Mouse (Mus musculus) large intestine, adult 2 months (tissue): Measurements from ENCODE around the gene Tmem209. TPM values are rescaled to one million over a fixed set of nuclear protein-coding genes. Genes with fewer than 3 reads are reported as not detected.

Experiments used
- DNase-seq: peaks from one replicate; pipeline ENCODE4 v3.0.0-alpha.2; 2012; ENCODE audit warnings: low read depth, low spot score
- WGBS: fragments of 180-500 bp; shearing (Covaris S2); methylation state at CpG from one replicate; pipeline ENCODE4 v1.1.7; 2018; 5-methylcytosine and 5-hydroxymethylcytosine counted together
- polyA plus RNA-seq: library from polyadenylated mRNA; depleted of rRNA; stranded (reverse); fragments of >200 nt; gene quantifications from 2 replicates; pipeline ENCODE4 v1.2.3, GENCODE M21; 2012; rRNA removed

Tmem209 gene
- polyA plus RNA-seq: 25.0 and 28.6 TPM in 2 replicates

DNA sequence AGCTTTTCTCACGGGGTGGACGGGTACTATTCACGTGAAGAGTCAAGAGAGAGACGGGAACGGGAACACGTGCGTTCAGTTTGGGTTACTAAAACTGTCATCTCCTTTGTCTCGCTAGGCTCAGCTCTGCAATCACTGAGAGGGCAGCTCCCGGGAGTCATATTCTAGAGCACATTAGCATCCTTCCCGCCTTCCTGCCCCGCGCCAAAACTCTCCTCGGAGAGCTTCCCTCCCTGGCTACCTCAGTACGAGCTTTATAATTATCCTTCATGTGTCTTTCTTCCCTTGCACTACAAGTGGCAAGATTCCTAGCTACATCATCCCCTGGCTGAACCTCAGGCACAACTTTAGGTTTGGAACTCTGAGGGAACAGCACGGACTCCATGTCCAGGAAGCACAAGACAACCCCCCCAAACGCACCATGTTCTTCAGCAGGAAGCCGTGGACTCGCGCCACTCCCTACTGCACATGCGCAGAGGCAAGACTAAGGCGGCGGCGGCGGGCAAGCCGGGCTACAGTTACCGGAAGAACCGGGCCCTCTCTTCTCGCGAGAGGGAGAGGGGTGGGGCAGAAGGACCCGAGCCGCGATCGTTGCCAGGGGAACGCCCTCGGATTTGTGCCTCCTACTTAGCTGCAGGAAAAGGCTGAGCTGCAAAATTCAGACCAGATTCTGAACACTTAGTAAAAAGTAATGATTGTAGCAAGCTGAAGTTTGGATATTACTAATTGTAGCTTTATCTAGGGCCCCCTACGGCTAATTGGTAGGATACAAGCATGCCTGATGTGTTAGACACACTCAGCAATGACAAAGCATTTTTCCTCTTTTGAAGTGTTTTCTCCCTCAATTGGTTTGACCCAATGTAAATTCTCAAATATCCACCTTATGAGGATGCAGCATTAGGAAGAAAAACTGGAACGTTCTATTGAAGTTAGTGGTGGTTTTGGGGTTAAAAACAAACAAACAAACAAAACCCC lies at the start of gene Tmem209, which contains the start of gene Ssmem1:
Tmem209 (minus strand) TSS at position 519 of the 975 bp plus-strand sequence.
Ssmem1 (plus strand) TSS at position 585 of the 975 bp plus-strand sequence.
- WGBS: under 1% methylated on average over 37 of the region's 37 CpGs
- peak; percentile 97 for DNase-seq

DNA sequence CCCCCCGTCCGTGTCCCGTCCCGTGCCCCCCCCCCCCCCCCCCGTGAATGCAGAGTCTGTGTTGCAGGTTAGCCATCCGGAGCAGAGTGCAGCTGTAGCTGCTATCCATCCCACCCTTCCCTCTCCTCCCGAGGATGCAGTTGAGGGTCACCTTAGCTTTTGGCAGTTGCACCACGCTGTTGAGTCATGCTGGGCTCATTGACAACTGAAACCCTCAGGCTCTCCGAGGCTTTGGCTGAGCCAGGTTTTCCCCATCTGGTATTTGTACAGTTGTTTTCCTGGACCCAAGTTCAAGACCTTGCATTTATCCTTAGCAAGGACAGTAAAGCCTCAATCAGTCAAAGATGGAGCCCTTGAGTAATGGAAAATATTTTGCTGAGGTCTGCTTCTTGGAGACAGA lies 46.5 kb upstream of the Tmem209 start:
- WGBS: 36% methylated on average over 7 of the region's 9 CpGs
- no peak for DNase-seq

DNA sequence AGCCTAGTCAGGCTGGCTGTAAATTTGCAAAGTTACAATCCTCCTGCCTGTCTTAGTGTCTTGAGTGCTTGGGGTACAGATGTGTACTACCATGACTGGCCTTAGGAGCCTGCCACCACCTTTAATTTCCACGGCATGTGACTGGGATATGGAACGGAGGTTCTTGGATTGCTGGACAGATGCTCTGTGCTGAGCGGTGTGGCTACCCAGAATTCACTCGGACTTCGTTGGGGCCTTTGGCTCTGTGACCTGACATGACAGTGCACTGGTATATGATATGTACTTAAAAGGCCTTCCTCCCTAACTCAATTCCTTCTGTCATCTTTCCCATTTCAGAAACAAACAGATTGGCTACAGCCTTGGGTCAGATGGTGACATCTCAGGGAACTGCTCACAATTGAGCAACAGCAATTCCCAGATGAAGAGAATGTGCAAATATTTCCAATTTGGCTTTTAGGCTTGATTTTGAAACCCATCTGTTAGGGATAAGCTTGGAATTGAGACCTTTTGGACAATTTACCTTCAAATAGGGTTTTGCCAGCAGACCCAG lies 45.1 kb upstream of the Tmem209 start:
- no peak for DNase-seq
- WGBS: 94% methylated on average over 5 of the region's 5 CpGs

DNA sequence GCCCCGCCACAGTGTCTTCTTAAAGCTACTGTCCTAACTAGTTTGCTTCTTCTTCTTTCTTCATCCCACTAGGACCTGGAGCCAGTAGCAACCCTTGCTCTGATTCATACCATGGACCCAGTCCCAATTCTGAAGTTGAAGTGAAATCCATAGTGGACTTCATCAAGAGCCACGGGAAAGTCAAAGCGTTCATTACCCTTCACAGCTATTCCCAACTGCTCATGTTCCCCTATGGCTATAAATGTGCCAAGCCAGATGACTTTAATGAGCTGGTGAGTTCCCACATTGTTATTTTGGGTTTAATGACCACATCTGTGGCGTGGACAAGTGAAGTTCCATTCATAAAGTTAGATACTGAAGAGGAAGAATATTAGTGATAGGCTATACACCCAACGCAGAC lies 44.5 kb upstream of the Tmem209 start:
- WGBS: 85% methylated on average over 5 of the region's 5 CpGs
- no peak for DNase-seq

DNA sequence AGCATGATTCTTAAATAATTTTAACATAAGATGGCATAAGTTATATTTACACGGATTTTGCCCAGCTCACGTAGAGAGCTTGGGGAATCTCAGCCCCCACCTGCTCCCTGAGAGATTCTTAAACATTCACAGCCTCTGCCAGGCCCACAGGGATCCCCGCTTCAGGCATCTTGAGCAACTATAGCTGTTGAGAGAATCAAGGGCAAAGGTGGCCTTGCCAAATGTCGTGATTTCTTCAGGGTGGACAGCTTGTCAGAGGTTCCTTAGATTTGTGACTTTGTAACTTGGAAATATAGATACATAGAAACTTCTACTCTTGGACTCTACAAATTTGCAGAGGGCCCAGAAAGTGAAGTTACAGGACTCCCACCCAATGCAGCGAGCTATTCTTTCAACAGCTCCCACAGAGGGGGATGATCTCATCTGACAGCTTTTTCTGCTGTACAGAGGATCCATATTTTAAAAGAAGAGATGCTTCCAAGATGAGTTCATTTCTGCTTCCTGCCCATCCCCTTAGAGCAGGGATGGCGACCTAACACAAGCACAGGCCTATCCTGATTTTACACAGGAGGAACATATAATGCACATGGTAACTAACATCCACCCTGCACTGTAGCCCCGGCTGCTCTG lies 43.9 kb upstream of the Tmem209 start:
- 90% methylated on average over 7 of the region's 7 CpGs for WGBS

DNA sequence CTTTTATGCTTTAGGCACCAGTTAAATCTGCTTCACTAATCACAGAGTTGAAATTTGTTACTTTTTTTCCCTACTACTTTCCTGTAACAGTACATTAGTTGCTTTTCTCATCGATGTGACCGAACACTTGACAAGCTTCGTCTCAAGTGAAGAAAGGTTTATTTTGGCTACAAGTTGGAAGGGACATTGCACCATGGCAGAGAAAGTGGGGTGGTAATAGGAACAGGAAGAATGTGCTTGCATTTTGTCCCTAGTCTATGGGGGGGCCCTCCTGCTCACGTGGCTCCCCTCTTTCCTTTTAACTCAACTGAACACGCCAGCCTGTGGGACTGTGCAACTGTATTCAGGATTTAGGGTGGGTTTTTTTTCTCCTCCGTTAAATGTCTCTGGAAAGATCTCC lies 43.0 kb upstream of the Tmem209 start:
- DNase-seq: no peak
- WGBS: 59% methylated on average over 6 of the region's 6 CpGs

More for the DNA sequence above, 43.9 kb upstream of the Tmem209 start:
- DNase-seq: no peak

DNA sequence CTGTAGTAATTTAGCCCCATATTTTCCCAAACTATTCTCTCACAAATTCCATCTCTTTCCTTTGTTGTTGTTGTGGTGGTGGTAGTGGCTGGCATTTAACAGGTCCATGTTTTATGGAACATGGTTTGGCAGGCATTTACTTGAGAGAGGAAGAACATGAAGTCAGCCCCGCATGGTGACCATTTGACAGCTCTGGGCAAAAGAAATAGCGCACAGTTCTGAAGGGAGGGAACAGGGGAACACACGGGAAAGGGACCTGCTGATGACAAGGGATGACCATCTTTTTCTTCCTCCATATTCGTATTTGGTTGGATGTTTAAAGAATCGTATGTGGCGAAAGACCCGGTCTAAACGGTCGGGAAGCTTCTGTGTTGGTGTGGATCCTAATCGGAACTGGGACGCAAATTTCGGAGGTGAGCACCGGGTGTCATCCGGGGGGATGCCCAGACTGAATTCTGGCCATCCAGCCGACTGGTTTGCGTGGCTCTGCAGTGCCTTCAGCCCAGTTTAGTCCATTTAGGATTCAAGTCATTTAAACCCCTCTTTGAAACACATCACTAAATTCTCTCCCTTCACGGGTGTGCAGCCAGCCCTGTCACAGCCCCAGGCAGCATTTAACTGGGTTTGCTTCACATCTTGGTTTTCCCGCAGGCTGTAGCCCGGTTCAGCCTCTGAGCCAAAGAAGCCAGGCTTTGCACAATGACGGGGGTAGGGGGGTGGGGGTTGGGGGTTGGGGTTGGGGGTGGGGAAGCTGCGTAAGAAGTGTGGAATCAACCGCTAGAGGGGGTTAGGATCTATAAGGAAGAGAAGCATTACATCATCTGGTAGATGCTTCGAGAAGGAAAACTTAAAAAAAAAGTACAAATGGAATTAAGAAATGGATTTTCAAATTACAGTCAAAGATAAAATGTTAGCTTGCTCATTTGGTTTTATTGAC lies 42.3 kb upstream of the Tmem209 start:
- no peak for DNase-seq
- WGBS: 57% methylated on average over 23 of the region's 23 CpGs

DNA sequence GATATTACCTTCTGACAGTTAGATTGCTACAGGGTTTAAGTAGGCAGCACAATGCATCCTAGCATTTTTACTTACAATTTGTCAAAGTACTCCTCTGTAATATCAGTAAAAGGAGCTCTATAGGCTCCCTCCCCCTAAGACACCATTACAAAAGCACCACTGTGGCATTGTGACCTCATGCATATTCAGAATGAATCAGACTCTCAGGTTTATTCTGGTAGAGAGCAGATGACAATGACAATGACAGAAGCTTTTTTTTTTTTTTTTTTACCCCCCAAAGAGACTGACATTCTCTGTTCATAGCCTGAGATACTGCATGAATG lies 41.6 kb upstream of the Tmem209 start:
- DNase-seq: no peak

DNA sequence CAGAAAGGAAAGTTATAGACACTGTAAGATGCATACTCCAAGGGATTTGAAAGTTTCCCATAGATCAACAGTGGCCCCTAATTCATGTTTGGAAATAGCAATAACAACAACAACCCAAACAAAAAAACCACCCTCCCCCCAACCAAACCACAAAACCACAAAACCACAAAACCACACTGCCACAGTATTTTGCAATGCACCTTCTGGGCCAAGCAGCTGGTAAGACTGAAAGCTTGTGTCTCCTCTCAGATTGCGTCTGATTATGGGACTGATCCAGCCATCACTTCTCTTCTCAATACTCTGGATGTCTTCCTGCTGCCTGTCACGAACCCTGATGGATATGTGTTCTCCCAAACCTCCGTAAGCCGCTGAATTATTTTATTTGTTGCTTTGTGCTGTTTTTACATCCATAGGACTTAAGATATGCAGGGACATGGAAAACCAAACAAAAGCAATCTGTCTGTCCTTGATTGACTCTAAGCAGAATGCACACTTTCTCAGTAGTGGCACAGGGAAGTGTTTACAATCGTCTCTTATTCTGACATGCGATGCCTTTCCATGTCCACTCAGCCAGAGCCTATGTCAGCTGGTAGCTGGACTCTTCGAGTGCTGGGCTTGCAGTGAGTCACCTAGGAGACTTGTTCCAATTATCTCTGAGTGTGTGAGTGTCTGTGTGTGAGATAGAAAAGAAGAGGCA lies 41.1 kb upstream of the Tmem209 start:
- 83% methylated on average over 7 of the region's 7 CpGs for WGBS
- DNase-seq: no peak

DNA sequence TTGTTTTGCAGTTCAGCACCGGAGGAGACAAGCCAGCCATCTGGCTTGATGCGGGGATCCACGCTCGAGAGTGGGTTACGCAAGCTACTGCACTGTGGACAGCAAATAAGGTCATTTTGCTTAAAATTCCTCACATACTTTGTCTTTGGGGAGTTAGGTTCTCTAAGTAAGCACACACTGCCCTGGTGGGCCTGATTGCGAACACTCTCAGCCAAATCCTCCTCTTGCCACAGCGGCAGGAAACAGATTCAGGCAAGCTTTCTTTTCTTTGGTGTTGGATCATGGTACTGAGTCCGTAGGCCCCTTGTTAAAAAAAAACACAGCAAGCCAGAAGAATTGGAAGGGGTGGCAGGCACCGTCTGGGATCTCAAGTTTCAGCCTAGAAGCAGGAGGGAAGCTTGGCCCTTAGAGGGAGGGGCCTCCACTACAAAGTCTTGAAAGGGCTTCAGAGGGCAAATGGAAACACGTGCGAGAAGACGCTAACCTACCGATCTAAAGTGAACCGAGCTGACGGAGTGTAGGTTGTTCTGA lies 39.7 kb upstream of the Tmem209 start:
- DNase-seq: no peak
- WGBS: 72% methylated on average over 15 of the region's 15 CpGs

DNA sequence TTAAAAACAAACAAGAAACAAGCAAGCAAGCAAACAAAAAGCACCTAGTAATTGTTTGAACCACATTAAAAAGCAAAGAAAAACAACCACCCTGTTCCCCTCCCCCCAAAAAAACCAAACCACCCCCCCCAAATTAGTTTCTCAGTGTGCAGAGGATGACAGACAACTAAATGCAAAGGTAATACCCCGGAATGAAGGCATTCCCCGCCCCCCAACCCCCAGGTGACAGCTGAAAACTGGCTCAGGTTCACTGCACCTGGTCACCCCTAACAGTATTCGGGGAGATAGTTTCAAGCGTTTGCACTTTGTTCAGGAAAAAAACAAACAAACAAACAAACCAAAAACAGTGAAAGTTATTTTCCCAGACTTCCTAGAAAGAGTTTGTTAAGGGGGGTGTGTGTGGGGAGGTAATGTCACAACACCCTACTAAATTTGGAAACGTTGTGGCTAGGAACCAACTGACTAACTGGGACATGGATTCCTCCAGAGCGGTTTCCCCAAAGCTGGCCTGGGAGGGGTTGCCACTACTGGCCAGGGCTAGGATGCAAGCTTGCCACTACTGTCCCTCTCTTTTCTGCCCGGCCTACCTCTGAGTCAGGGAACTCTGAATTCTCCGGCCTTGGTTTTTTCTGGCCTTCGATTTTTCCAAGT lies 38.2 kb upstream of the Tmem209 start:
- no peak for DNase-seq
- WGBS: 57% methylated on average over 9 of the region's 9 CpGs

DNA sequence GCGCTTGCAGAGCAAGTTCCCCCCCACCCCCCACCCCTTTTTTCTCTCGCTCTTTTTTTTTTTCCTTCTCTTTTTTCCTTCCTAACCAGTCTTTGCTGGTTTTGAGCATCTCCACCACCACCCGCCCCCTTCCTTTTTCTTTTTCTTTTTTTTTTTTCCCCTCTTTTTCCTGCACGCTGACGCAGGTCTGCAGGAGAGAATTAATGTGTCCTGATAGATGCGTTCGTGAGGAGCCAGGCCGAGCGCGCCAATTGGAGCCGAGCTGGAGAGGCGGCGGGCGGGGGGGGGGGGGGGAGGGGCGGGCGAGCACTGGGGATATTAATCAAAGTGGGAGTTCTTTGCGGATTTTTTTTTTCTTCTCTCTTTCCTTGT lies 37.7 kb upstream of the Tmem209 start:
- DNase-seq: no peak
- WGBS: 56% methylated on average over 17 of the region's 17 CpGs

DNA sequence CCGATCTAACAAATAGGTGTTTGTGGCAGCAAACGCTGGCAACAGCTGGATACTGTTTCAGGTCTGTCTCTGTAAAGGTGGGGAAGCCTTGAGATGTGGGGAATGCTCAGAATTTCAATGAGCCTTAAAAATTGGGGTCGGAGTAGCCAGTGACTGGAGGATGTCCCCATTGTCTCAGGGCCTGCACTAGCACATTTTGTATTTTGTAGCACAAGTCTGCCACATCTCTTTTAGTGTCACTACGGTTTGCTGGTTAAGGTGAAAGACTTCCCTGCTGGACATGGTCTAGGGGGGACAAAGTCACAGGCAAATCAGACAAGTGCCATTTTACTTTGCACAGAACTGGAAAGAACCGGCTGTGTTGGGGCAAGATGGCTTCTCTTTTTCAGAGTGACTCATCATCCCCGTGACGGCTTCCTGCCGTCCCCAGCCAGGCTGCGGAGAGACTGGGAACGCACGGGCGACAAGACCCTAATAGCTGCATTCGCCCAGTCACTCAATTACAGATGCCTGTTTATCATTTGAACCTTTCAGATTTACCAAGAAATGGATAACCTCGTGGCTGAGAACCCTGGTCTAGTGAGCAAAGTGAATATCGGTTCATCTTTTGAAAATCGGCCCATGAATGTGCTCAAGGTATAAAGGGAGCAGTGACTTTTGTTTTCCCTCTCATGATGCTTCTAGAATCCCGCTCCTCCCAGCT lies 37.1 kb upstream of the Tmem209 start:
- 66% methylated on average over 17 of the region's 17 CpGs for WGBS
- no peak for DNase-seq

DNA sequence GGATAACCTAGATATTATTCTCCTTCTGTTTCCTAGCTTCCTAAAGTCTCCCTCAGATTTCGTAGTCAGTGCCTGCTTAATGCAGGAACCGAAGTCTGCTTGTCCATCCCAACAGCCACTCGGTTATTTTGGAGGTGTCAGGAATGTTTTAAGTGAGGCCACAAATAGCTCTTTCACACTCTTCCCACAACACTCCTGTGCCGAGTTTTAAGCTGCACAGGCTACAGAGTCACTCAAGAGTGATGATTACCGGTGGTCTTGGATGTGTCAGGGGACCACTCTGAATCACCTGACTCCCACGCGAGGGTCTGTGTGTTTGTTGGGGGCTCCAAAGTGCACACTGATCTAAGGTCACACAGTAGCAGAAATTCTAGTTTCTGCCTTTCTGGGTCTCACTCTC lies 36.1 kb upstream of the Tmem209 start:
- 90% methylated on average over 7 of the region's 7 CpGs for WGBS
- no peak for DNase-seq

DNA sequence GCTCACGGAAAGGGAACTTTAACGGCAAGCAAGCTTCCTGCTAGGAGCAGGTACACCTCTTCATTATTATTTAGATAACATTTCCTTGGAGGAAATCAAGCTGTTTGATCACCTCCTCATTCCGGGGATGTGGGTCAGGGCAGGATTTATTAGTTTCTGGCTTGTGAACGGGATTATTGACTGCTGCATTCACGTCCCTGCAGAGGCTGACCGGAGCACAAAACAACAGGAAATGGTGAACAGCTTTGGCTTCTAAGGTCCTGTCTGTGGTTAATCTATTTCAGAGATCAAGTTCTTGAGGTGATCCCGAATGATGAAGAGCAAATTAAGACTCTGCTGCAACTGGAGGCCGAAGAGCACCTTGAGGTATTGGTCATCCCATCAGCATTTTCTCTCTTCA lies 34.3 kb upstream of the Tmem209 start:
- 20% methylated on average over 8 of the region's 8 CpGs for WGBS
- no peak for DNase-seq

DNA sequence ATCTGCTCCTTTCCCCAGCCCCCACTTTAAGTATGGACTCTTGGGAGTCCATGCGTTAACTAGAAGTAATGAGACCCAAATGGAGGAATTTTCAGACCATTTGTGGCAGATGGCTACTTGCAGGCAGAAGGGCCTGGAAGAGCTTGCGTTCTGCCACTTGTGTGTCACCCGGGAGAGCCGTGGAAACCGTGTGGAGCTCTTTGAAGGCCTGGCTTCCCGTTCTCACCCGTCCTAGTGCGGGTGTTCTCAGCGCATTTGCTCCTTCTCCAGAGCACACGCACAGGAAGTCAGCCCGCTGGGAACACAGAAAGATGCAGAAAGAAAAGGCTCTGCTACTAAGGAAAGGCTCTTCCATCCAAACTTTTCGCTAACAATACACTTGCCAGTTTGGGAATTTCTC lies 33.5 kb upstream of the Tmem209 start:
- WGBS: 84% methylated on average over 12 of the region's 12 CpGs

DNA sequence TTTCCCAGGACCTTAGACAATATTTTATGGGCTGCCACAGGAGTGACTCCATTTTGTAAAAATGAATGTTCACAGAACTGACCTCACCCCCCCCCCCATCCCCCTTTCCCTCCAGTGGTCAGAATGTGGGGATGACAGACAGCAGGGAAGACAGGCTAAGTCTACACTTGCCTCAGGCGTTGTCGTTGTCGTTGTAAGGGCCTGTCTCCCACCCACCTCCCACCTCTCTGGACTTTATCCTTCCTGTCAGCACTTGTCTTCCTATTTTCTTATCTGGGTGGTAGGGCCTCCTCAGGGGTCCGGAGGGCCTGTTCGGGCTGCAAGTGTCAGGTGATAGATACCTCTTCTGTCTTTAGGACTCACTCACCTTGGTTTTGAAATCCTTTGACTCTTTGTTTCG lies 32.7 kb upstream of the Tmem209 start:
- WGBS: 98% methylated on average over 6 of the region's 6 CpGs
- no peak for DNase-seq

More for the DNA sequence above, 33.5 kb upstream of the Tmem209 start:
- no peak for DNase-seq
